Mouse (Mus musculus) embryonic facial prominence, embryonic 10.5 days (tissue): ENCODE results near the gene Rprd2. TPM values are rescaled to one million over a fixed set of nuclear protein-coding genes. Genes with fewer than 3 reads are reported as not detected.

ENCODE experiments used
- DNase-seq: peaks from one replicate; pipeline ENCODE4 v3.0.0-alpha.2; 2017; ENCODE audit warnings: low spot score
- H3K27ac ChIP-seq: fragments of 300-500 bp; sonication (generic); replicated peaks from 2 replicates; pipeline ENCODE4 v1.5.1; 2016; ENCODE audit warnings: mild to moderate bottlenecking
- H3K27me3 ChIP-seq: fragments of 300-500 bp; sonication (generic); replicated peaks from 2 replicates; pipeline ENCODE4 v1.6.1; 2016; ENCODE audit warnings: low read depth, mild to moderate bottlenecking; ENCODE audit not compliant: poor library complexity, severe bottlenecking
- H3K36me3 ChIP-seq: fragments of 300-500 bp; sonication (generic); replicated peaks from 2 replicates; pipeline ENCODE4 v1.6.1; 2016; ENCODE audit warnings: mild to moderate bottlenecking, moderate library complexity
- H3K4me1 ChIP-seq: fragments of 300-500 bp; sonication (generic); 2 replicates; pipeline ENCODE4 v1.6.1; 2016
- H3K4me3 ChIP-seq: fragments of 300-500 bp; sonication (generic); 2 replicates; pipeline ENCODE4 v1.5.1; 2016; ENCODE audit warnings: mild to moderate bottlenecking, moderate library complexity
- H3K9me3 ChIP-seq: fragments of 300-500 bp; sonication (generic); 2 replicates; pipeline ENCODE4 v1.6.1; 2016; ENCODE audit warnings: mild to moderate bottlenecking
- WGBS: fragments of 180-500 bp; shearing (Covaris S2); methylation state at CpG from one replicate; pipeline ENCODE4 v1.1.7; 2016; 5-methylcytosine and 5-hydroxymethylcytosine counted together
- polyA plus RNA-seq: library from polyadenylated mRNA; unstranded; fragments of >200 nt; fragmentation: Nextera tagmentation; extraction: Ambion mirVana; gene quantifications from 2 replicates; pipeline ENCODE4 v1.2.1, GENCODE M21; 2016

The Rprd2 gene
- polyA plus RNA-seq, 1 experiment from 2014 or later: 25.7 TPM

DNA sequence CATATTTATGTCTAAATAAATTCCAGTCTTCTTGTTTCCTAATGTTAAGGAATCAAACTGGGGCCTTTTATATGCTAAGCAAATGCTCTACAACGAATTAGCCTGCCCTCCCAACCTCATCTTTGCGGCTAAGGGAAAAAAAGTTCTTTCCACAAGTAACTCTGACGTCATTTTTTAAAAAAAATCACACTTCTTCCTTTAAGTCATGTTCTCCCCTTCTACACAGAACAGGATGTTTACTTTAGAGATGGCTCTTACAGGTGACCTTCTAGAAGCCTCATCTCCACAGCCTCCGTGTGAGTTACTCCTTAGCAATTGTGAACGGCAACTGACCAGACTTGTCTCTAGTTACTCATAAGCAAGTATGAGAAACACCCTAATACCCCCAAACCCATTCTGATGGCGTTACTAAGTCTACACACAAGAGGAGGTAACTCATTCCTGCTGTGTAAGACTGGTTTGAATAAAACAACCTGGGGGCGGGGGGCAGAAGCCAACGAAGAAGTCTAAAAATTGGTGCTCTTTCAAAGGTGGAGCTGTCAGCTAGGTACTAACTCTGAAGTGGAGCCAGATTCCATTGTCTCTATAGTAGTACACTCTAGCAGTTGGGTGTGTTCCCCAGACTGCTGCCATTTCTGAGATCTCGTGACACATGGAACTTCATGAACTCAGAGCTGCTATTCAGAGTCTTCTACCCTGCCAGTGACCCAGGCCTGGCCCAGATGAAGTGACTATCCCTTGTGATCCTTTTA, 60.0 kb downstream of the Rprd2 start:
- WGBS: 57% methylated on average over 9 of the region's 9 CpGs
- no peak for DNase-seq
- no peaks in the 10 kb centered on the region for H3K9me3 ChIP-seq

DNA sequence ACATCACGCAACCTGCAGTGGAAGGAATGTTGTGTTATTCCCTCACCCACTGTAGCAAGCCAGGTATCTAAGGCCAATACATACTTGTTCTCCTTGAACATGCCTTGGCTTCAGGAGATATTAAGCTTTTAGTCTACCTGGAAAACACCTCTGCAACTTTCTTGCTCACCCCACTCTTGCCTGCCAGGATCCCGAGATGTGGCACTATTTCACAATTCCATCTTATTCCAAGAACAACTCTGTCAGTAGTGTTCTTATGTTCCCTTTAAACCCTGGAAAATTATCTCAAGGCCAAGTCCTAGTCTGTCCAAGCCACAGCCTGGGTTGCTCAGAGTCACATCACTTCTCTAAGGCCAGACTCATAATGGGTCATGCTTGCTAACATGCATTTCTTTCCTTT, 61.9 kb downstream of the Rprd2 start:
- Histone ChIP-seq H3K36me3 (peaks cover 16% of the 10 kb centered on the region), H3K4me3 (no peak overlapping the region), H3K9me3 (no peaks in the 10 kb centered on the region), H3K4me1 (peaks cover 7% of the 10 kb centered on the region), H3K27ac (no peak overlapping the region), H3K27me3 (no peaks in the 10 kb centered on the region)
- no peak for DNase-seq
- WGBS: 93% methylated on average over 2 of the region's 2 CpGs

More for the DNA sequence above, 60.0 kb downstream of the Rprd2 start:
- no peaks in the 10 kb centered on the region for H3K27me3 ChIP-seq
- H3K4me3 ChIP-seq: no peak overlapping the region
- peaks cover 9% of the 10 kb centered on the region for H3K36me3 ChIP-seq
- no peak overlapping the region for H3K27ac ChIP-seq
- peaks cover 4% of the 10 kb centered on the region for H3K4me1 ChIP-seq

DNA sequence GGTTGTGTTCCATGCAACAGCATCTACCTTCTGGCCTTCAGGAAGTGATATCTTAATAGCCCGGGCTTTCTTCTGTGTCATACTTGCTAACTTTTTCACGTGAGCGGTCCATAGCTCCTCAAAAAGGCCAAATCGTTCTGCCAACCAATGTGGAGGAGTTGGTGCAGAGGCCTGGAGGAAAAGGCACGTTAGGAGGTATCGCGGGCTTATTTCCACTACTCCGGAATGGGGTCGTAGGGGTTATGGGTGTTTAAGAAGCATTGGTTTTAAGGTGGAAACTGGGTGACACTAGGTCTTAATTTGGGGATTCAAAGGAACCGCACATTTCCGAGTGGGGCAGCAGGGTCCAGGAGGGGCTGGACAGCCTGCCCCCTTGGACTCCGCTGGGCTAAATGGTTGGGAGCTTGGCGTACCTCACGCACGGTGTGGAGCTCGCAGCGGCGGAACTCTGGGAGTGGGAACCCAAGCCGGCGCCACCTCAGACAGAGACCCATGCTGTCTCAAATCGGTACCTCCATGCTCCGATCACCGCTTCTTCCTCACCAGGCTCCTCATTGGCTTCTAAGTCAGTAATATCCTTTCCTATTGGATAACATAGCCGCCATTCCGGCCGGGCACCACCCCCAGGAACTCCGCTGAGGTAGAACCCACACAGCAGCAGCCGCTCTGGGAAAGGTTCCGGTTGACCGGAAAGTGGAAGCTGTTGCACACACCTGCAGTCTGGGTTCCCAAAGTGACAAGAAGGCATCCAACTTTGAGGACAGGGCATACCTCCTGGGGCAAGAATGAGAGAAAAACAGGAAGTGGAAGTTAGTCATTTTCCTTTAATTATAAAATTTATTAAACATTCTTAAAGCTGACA, 64.1 kb downstream of the Rprd2 start:
- Histone ChIP-seq H3K27ac (peak overlapping the region; percentile 88), H3K4me3 (peak overlapping the region; percentile 89), H3K36me3 (peaks cover 35% of the 10 kb centered on the region), H3K27me3 (no peaks in the 10 kb centered on the region), H3K4me1 (peaks cover 7% of the 10 kb centered on the region), H3K9me3 (no peaks in the 10 kb centered on the region)
- peak; percentile 92 for DNase-seq
- under 1% methylated on average over 30 of the region's 30 CpGs for WGBS

DNA sequence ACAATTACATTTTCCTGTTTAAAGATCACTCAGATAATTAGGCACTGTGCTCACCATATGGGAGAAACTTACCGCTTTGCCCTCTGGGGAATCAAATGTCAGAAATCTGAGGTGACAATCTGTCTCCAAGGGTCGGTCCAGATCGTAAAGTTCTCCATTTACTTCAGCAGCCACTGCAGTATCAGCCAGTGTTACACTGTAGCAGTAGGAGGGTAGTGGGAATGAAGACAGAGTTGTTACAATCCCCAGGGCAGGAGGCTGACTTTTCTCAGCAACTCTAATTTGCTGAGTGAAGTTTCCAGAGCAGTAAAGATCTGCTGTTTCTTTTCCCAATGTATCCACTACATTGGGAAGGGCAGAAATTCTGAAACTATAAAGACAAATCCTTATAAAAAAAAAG, 65.7 kb downstream of the Rprd2 start:
- no peak overlapping the region for H3K4me3 ChIP-seq
- 84% methylated on average over 3 of the region's 3 CpGs for WGBS

DNA sequence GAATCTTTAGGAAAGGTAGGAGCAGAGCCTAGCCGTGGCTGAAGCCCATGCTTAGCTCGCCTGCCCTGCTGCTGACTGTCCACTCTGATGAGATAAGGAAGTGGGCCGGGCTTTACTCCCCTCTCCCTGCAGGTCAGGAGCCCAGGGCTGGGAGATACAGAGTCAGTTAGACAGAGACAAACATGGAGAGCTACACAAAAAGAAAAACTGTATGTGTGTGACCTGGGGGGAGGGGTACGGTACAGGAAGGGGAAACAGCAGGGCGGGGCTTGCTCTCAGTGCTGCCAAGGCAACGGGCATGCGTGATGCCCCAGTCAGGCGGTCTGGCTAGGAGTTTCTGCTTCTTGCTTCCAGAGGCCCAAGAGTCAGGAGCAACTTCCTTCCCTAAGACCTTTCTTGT, 78.3 kb downstream of the Rprd2 start:
- H3K9me3 ChIP-seq: no peaks in the 10 kb centered on the region
- peak overlapping the region; percentile 49; the same call in 1 of the 2 replicates for H3K27ac ChIP-seq
- no peak overlapping the region for H3K4me3 ChIP-seq
- H3K4me1 ChIP-seq: peaks cover 31% of the 10 kb centered on the region
- peaks cover 100% of the 10 kb centered on the region for H3K36me3 ChIP-seq
- WGBS: 78% methylated on average over 8 of the region's 8 CpGs
- DNase-seq: no peak
- H3K27me3 ChIP-seq: no peaks in the 10 kb centered on the region

More for the DNA sequence above, 65.7 kb downstream of the Rprd2 start:
- H3K27ac ChIP-seq: no peak overlapping the region
- peaks cover 7% of the 10 kb centered on the region for H3K4me1 ChIP-seq
- H3K9me3 ChIP-seq: no peaks in the 10 kb centered on the region
- no peaks in the 10 kb centered on the region for H3K27me3 ChIP-seq
- no peak for DNase-seq
- H3K36me3 ChIP-seq: peaks cover 52% of the 10 kb centered on the region

DNA sequence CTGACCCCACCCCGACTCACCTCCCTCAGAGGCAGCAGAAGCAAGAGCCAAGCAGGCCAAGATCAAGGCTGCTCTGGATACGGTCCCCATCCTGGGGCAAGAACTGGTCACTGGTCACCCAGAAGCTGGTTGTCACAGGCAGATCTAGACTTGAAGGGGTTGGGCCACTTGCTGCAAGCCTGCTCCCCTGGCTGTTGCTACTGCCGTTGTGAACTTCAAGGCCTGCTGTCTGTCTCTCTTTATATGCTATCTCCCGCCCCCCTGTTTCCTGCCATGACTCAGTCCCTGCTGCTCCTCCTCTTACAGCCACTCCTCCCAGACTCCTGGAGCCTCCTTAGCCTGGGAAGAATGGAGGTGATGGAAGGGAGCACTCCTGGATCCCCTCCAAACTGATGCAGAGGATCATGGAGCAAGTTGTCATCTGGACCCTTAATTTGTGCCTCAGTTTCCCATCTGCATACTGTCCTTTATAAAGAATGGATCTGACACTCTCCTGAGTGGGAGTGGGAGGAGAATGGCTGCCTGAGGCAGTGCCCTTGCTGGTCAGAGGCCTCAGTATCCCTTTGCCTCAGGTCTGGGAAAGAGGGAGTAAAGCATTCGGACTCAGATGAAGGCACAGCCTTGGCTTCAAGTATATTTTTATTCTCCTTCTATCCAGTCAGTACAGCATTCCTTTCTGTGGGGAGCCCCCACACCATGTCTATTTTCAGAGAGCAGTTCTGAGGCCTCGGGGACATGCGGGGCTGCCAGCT, 79.1 kb downstream of the Rprd2 start, which contains the start of gene Ecm1:
Gene Ecm1 (minus strand): TSS at position 217 of the 752 bp plus-strand sequence.
- Histone ChIP-seq H3K27ac (peak within 1 kb of the TSS; percentile 49; the same call in 1 of the 2 replicates), H3K4me1 (peaks cover 31% of the 10 kb centered on the region), H3K36me3 (peaks cover 100% of the 10 kb centered on the region), H3K9me3 (no peaks in the 10 kb centered on the region), H3K27me3 (no peaks in the 10 kb centered on the region), H3K4me3 (no peak within 1 kb of the TSS)
- WGBS: 81% methylated on average over 7 of the region's 7 CpGs
- no peak for DNase-seq

DNA sequence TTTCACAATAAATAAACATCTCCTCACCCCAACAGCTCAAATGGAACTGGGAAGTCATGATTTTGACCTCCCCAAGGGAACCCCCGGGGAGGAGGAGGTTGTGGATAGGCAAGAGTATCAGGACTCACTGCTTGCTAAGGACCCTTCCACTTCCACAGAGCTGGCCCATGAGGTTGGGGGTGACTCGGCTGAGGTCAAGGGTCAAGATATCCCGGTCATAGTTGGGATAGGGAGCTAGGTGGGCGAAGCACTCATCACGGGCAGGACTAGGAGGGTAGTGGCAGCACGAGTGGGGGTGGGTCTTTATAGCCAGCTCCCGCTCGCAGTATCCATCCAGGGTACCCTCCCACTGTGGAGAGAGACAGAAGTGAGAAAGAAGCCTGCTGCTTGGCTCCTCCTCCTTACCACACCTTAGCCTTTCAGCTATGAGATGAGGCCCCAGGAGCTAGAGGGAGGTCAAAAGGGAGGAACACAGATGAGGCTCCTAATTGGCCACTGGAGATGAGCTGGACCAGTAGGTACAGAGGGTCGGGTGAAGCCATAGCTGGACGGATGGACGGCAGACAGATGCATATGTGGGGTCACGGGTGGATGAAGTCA, 83.5 kb downstream of the Rprd2 start:
- Histone ChIP-seq H3K4me1 (peaks cover 26% of the 10 kb centered on the region), H3K36me3 (peaks cover 65% of the 10 kb centered on the region), H3K9me3 (no peaks in the 10 kb centered on the region), H3K27ac (no peak overlapping the region), H3K27me3 (no peaks in the 10 kb centered on the region), H3K4me3 (no peak overlapping the region)
- WGBS: 87% methylated on average over 12 of the region's 12 CpGs
- DNase-seq: no peak

DNA sequence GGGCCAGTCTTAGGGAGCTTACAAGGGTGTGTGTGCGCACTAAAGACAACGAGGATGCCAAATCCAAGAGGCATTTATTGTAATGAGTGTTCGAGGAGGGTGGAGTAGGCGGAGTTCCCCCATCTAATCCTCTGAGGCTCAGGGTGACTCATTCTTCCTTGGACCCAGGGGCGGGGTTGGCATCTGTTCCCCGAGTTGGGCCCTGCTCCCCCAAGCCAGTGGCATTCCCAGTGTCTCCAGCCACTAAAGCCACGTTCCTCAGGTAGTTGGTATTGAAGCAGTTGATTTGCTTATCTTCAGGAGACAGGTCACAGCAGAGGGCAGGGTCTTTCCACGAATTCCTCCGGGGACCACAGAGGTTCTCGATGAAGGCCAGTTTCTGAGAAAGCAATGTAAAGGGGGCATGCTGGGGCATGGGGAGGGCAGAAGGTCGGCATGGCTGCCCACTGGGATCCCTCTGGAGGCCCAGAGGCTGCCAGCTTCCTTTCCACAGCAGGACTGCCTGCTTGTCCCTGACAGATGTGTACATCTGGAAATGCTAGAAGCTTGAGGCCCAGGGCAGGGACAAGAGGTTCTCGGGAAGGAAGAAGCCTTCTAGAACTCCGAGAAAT, 84.5 kb downstream of the Rprd2 start:
- H3K4me1 ChIP-seq: peaks cover 17% of the 10 kb centered on the region
- H3K36me3 ChIP-seq: peaks cover 55% of the 10 kb centered on the region
- H3K27me3 ChIP-seq: no peaks in the 10 kb centered on the region
- H3K4me3 ChIP-seq: no peak overlapping the region
- no peak for DNase-seq
- H3K9me3 ChIP-seq: no peaks in the 10 kb centered on the region
- 75% methylated on average over 13 of the region's 13 CpGs for WGBS
- no peak overlapping the region; the same call in 1 of the 2 replicates for H3K27ac ChIP-seq

DNA sequence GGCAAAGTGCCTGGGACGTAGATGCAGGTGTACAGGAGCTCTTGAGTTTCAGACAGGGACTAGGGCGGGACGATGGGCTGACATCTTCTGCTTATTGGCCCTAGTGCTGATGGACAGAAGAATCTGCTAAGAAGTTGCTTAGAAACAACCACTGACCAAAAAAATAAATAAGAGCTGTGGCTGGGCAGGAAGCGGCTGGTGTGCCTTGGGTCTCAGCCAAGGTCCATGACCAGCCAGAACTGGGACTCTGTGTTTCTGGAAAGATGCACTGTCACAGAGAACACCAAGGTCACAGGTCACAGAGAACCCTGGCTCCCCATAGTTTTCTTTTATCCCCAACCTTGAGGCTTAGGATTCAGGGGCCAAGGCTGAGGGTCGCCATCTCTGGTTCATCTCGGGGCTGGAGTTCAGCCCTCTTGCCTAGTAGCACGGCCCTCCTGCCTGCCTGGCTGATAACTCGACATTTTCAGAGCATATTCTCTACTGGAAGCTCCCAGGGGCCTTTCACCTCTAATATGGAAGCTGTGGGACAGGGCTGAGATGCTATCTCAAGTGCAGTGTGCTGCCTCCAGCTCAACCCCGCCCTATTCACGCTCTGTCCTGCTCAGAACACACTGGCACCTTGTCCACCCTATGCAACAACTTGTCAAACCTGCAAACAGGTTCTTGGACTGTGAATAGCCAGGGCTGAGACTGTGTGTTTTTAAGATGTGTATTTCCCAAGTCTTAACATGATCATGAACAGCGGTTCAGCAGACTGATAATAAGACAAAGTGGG, 85.7 kb downstream of the Rprd2 start:
- no peaks in the 10 kb centered on the region for H3K9me3 ChIP-seq
- H3K27me3 ChIP-seq: no peaks in the 10 kb centered on the region
- no peak overlapping the region for H3K4me3 ChIP-seq
- no peak overlapping the region for H3K27ac ChIP-seq
- peaks cover 43% of the 10 kb centered on the region for H3K36me3 ChIP-seq
- no peak for DNase-seq
- peaks cover 12% of the 10 kb centered on the region for H3K4me1 ChIP-seq
- 82% methylated on average over 11 of the region's 11 CpGs for WGBS

DNA sequence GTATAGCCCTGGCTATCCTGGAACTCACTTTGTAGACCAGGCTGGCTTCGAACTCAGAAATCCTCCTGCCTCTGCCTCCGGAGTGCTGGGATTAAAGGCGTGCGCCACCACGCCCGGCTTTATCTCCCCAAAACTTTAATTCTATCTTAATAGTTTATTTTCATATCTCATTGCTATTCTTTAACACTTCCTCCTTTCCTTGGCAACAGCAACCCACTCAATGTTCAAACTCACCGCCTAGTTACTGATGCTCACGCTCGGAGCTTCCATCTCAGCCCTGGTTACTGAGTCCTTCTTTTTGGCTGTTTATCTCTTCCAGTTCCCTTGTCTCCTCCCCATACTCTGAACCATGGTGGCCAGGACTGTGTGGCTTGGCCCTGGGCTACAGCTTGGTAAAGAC, 86.4 kb downstream of the Rprd2 start:
- 98% methylated on average over 9 of the region's 9 CpGs for WGBS
- Histone ChIP-seq H3K4me1 (peaks cover 6% of the 10 kb centered on the region), H3K36me3 (peaks cover 36% of the 10 kb centered on the region), H3K27me3 (no peaks in the 10 kb centered on the region), H3K27ac (no peak overlapping the region), H3K9me3 (no peaks in the 10 kb centered on the region), H3K4me3 (no peak overlapping the region)
- DNase-seq: no peak

DNA sequence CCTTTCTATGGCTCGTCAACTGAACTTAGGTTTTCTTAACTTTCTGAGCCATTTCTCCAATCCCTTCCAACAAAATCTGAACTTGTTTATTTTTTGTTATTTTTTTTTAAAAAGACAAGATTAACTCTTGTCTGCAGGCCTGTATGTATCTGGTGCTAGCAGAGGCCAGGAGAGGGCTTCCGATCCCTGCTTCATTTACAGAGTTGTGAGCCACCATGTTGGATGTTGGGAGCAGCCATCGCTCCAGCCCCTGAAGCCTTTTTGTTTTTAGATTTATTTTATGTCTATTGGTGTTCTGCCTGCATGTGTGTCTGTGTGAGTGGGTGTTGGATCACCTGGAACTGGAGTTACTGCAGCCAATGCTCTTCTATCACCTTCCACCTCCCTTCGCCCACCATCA, 86.9 kb downstream of the Rprd2 start:
- Histone ChIP-seq H3K4me3 (no peak overlapping the region), H3K27me3 (no peaks in the 10 kb centered on the region), H3K27ac (no peak overlapping the region), H3K4me1 (0 out of 2 replicates have a peak, but pooled peaks cover 3% of the 10 kb centered on the region), H3K36me3 (peaks cover 31% of the 10 kb centered on the region), H3K9me3 (no peaks in the 10 kb centered on the region)
- no peak for DNase-seq
- WGBS: 91% methylated on average over 4 of the region's 4 CpGs
